Mouse (Mus musculus) liver, embryonic 13.5 days (tissue): ENCODE data around the gene Ccdc180. TPM values are rescaled to one million over a fixed set of nuclear protein-coding genes. Genes with fewer than 3 reads are reported as not detected.

Experiments used
- ATAC-seq: fragments of 200-750 bp; cut with Nextera tagmentation; 2 replicates; pipeline ENCODE4 v1.8.0; 2017; ENCODE audit warnings: low read depth, mild to moderate bottlenecking, moderate number of reproducible peaks, moderate library complexity
- DNase-seq: peaks from one replicate; pipeline ENCODE4 v3.0.0; 2022
- H3K27ac ChIP-seq: fragments of 300-500 bp; sonication (generic); 2 replicates; pipeline ENCODE4 v1.5.1; 2015; ENCODE audit warnings: moderate library complexity, mild to moderate bottlenecking, inconsistent platforms
- H3K27me3 ChIP-seq: fragments of 300-500 bp; sonication (generic); 2 replicates; pipeline ENCODE4 v1.6.1; 2015; ENCODE audit warnings: mild to moderate bottlenecking, inconsistent platforms
- H3K36me3 ChIP-seq: fragments of 300-500 bp; sonication (generic); 2 replicates; pipeline ENCODE4 v1.6.1; 2015; ENCODE audit warnings: mild to moderate bottlenecking, inconsistent platforms
- H3K4me1 ChIP-seq: fragments of 300-500 bp; sonication (generic); replicated peaks from 2 replicates; pipeline ENCODE4 v1.6.1; 2015; ENCODE audit warnings: inconsistent platforms
- H3K4me2 ChIP-seq: fragments of 300-500 bp; sonication (generic); 2 replicates; pipeline ENCODE4 v1.6.1; 2015; ENCODE audit warnings: inconsistent platforms, mild to moderate bottlenecking, moderate library complexity
- H3K4me3 ChIP-seq: fragments of 300-500 bp; sonication (generic); replicated peaks from 2 replicates; pipeline ENCODE4 v1.5.1; 2015; ENCODE audit warnings: mild to moderate bottlenecking, inconsistent platforms
- H3K9ac ChIP-seq: fragments of 300-500 bp; sonication (generic); 2 replicates; pipeline ENCODE4 v1.6.1; 2015; ENCODE audit warnings: mild to moderate bottlenecking, inconsistent platforms
- H3K9me3 ChIP-seq: fragments of 300-500 bp; sonication (generic); replicated peaks from 2 replicates; pipeline ENCODE4 v1.6.1; 2016; ENCODE audit warnings: inconsistent platforms
- WGBS: fragments of 180-500 bp; shearing (Covaris S2); methylation state at CpG from one replicate; pipeline ENCODE4 v1.1.7; 2015; ENCODE audit not compliant: insufficient replicate concordance; 5-methylcytosine and 5-hydroxymethylcytosine counted together
- polyA plus RNA-seq: library from polyadenylated mRNA; unstranded; fragments of >200 nt; fragmentation: Nextera tagmentation; extraction: Ambion mirVana; gene quantifications from 2 replicates; pipeline ENCODE4 v1.2.1, GENCODE M21; 2015

The Ccdc180 gene
- polyA plus RNA-seq, 1 experiment from 2014 or later = 0.07 TPM

DNA sequence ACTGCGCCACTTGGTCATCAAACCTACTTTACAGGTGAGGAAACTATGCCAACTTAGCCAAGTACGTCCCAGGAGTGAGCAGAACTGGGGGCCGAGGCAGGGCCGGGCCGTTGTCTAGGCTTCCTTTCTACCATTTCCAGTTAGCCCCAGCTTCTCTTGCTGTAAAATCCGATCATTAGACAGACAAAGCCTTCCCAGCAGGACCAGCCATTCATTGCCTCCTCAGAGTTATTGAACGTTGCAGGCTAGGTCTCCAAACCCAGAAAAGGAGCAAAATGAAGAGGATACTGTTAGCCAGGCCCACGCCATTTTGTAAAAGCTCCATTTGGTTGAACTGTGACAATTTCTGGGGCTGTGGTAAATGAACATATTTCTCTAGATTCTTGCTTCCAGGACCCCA, 22.7 kb upstream of the Ccdc180 start:
- no peaks in the 10 kb centered on the region for H3K4me1 ChIP-seq
- H3K9ac ChIP-seq = no peak overlapping the region
- no peak overlapping the region for H3K4me3 ChIP-seq
- no peaks in the 10 kb centered on the region for H3K9me3 ChIP-seq
- H3K4me2 ChIP-seq = no peak overlapping the region
- WGBS = 68% methylated on average over 8 of the region's 8 CpGs
- no peak for DNase-seq
- no peak for ATAC-seq
- H3K27ac ChIP-seq = no peak overlapping the region
- H3K36me3 ChIP-seq = no peaks in the 10 kb centered on the region
- 0 out of 2 replicates have a peak, but pooled peaks cover 4% of the 10 kb centered on the region for H3K27me3 ChIP-seq

DNA sequence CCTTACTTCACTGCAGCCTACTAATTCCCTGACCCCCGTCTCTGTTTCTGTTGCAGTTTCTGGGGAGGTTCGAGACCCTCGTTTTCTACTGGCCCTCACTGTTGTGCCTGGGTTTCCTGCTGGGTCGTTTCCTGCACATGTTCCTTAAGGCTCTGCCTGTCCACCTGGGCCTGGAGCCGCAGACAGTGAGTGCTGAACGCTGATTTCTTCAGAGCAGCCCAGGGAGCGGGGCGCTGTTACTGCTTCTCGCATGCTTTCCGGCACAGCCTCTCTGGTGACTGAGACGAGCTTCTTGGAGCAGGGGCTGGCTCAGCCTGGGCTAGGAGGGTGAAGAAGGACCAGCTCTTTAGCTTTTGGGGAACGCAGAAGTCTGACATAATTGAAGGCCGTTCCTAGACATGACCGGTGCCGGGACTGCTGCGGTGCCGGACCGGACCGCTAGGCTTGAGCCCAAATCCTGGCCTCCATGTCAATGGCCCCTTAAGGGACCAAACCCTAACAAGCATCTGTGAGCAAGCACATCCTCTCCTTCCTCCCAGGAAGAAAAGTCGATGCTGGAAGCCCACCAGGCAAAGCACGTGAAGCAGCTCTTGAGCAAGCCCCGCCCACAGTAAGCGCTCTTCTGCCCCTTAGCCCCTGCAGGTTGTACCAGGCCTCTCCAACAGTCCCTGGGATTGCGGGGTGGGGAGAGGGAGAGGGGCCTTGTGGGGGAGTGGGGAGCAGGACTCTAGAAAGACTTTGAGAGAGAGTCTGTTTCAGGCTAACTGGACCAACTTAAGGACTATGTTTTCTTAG, 20.9 kb upstream of the Ccdc180 start:
- DNase-seq (no peak), ATAC-seq (no peak)
- Histone ChIP-seq H3K4me1 (no peaks in the 10 kb centered on the region), H3K9ac (no peak overlapping the region), H3K4me3 (no peak overlapping the region), H3K27me3 (0 out of 2 replicates have a peak, but pooled peaks cover 4% of the 10 kb centered on the region), H3K36me3 (no peaks in the 10 kb centered on the region; the same call in 1 of the 2 replicates), H3K27ac (no peak overlapping the region), H3K4me2 (no peak overlapping the region), H3K9me3 (no peaks in the 10 kb centered on the region)
- 33% methylated on average over 24 of the region's 24 CpGs for WGBS

GRCm38 (mm10) chr4:45872147-45872546, 18.0 kb upstream of the Ccdc180 start:
- 0 out of 2 replicates have a peak, but pooled peaks cover 4% of the 10 kb centered on the region for H3K27me3 ChIP-seq
- H3K9ac ChIP-seq = no peak overlapping the region
- H3K36me3 ChIP-seq = peaks cover 12% of the 10 kb centered on the region
- ATAC-seq = no peak
- H3K4me3 ChIP-seq = no peak overlapping the region
- DNase-seq = no peak
- 100% methylated on average over 1 of the region's 2 CpGs for WGBS
- no peaks in the 10 kb centered on the region for H3K4me1 ChIP-seq
- H3K4me2 ChIP-seq = no peak overlapping the region
- peaks cover 7% of the 10 kb centered on the region; the same call in 1 of the 2 replicates for H3K9me3 ChIP-seq
- H3K27ac ChIP-seq = no peak overlapping the region

DNA sequence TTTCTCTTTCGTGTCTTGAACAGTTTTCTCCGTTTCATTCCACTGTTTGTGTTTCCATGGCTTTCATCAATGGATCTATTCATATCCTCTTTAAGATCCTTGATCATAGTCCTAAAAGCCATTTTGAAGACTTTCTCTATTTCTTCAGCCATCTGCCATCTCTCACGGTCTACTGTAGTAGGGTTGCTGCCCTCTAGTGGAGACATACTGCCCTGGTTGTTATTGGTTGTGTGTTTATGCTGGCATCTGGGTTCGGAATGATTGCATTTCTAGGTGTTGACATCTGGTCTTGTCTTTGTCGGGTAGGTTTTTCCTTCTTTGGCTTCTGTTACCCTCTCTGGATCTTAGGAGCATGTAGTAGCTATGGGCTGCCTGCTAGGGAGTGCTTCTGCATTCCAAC, 11.2 kb upstream of the Ccdc180 start:
- no peak overlapping the region for H3K9ac ChIP-seq
- no peak for ATAC-seq
- no peak overlapping the region for H3K4me2 ChIP-seq
- H3K36me3 ChIP-seq = peaks cover 12% of the 10 kb centered on the region
- no peaks in the 10 kb centered on the region for H3K27me3 ChIP-seq
- H3K4me3 ChIP-seq = no peak overlapping the region
- peaks cover 8% of the 10 kb centered on the region; the same call in 1 of the 2 replicates for H3K4me1 ChIP-seq
- H3K27ac ChIP-seq = no peak overlapping the region
- WGBS = 43% methylated on average over 5 of the region's 5 CpGs
- DNase-seq = no peak
- H3K9me3 ChIP-seq = peaks cover 7% of the 10 kb centered on the region; the same call in 1 of the 2 replicates

DNA sequence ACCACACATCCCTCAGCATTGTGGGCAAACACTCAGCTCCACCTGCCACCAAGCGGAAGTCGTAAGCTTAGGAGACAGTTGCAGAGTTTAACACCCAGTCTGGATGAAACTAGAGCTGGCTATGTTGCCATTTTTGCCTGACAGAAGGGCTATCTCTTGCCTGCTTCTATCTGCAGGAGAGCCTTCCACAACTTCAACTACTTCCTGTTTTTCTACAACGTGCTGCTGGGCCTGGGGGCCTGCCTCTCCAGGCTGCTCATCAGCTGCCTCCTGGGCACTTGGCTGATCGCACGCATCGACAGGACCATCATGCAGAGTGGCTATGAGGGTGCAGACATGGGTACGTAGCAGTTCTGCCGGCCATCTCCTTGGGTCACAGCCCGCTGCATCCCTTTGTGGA, 7.6 kb upstream of the Ccdc180 start:
- ATAC-seq (no peak), DNase-seq (no peak)
- H3K9me3 ChIP-seq = no peaks in the 10 kb centered on the region
- H3K36me3 ChIP-seq = no peaks in the 10 kb centered on the region
- H3K4me3 ChIP-seq = no peak overlapping the region
- peaks cover 8% of the 10 kb centered on the region; the same call in 1 of the 2 replicates for H3K4me1 ChIP-seq
- H3K9ac ChIP-seq = no peak overlapping the region
- H3K27me3 ChIP-seq = no peaks in the 10 kb centered on the region
- no peak overlapping the region for H3K27ac ChIP-seq
- 49% methylated on average over 9 of the region's 9 CpGs for WGBS
- H3K4me2 ChIP-seq = no peak overlapping the region

DNA sequence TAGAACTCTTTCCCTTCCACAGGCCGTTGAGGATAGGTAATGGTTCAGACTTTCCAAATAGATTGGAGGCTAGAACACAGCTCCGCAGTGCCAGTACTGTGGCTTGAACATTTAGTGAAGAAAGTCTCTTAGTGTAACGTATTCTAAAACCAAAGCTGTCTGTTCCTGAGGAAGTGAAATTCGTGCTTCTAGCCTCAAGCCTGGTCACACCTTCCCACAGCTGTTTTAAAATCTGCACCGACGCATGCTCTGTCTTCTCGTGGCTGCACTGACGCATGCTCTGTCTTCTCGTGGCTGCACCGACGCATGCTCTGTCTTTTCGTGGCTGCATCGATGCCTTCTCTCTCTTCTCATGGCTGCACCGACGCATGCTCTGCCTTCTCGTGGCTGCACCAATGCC, 6.9 kb upstream of the Ccdc180 start:
- 77% methylated on average over 16 of the region's 16 CpGs for WGBS
- DNase-seq (no peak), ATAC-seq (no peak)
- H3K4me3 ChIP-seq = no peak overlapping the region
- no peaks in the 10 kb centered on the region for H3K27me3 ChIP-seq
- H3K4me2 ChIP-seq = no peak overlapping the region
- peaks cover 8% of the 10 kb centered on the region; the same call in 1 of the 2 replicates for H3K4me1 ChIP-seq
- H3K27ac ChIP-seq = no peak overlapping the region
- no peaks in the 10 kb centered on the region for H3K9me3 ChIP-seq
- no peak overlapping the region for H3K9ac ChIP-seq
- no peaks in the 10 kb centered on the region for H3K36me3 ChIP-seq

- Histone ChIP-seq H3K27ac (no peak overlapping the region), H3K4me2 (no peak overlapping the region), H3K4me3 (no peak overlapping the region), H3K36me3 (no peaks in the 10 kb centered on the region), H3K27me3 (no peaks in the 10 kb centered on the region), H3K9me3 (no peaks in the 10 kb centered on the region), H3K4me1 (peaks cover 8% of the 10 kb centered on the region), H3K9ac (no peak overlapping the region)
- DNase-seq = no peak
- ATAC-seq = no peak
- WGBS = 64% methylated on average over 6 of the region's 6 CpGs
Measured at GRCm38 (mm10) chr4:45889487-45889886, 616 bp upstream of the Ccdc180 start.

- 15% methylated on average over 16 of the region's 16 CpGs for WGBS
- Histone ChIP-seq H3K27me3 (peaks cover 18% of the 10 kb centered on the region; the same call in 1 of the 2 replicates), H3K27ac (no peak overlapping the region), H3K9me3 (no peaks in the 10 kb centered on the region), H3K4me2 (no peak overlapping the region), H3K4me1 (no peaks in the 10 kb centered on the region), H3K4me3 (no peak overlapping the region), H3K9ac (no peak overlapping the region), H3K36me3 (no peaks in the 10 kb centered on the region)
- ATAC-seq = no peak
- DNase-seq = no peak
Measured at GRCm38 (mm10) chr4:45896425-45897081, 6.5 kb downstream of the Ccdc180 start.

- no peak overlapping the region for H3K9ac ChIP-seq
- H3K4me2 ChIP-seq = no peak overlapping the region
- H3K9me3 ChIP-seq = no peaks in the 10 kb centered on the region
- DNase-seq (no peak), ATAC-seq (no peak)
- no peak overlapping the region for H3K4me3 ChIP-seq
- peaks cover 18% of the 10 kb centered on the region; the same call in 1 of the 2 replicates for H3K27me3 ChIP-seq
- no peak overlapping the region for H3K27ac ChIP-seq
- no peaks in the 10 kb centered on the region for H3K4me1 ChIP-seq
- no peaks in the 10 kb centered on the region for H3K36me3 ChIP-seq
- 25% methylated on average over 5 of the region's 5 CpGs for whole genome bisulfite sequencing
Measured at GRCm38 (mm10) chr4:45898413-45898812, 8.3 kb downstream of the Ccdc180 start.

- DNase-seq (no peak), ATAC-seq (no peak)
- no peaks in the 10 kb centered on the region for H3K36me3 ChIP-seq
- H3K27me3 ChIP-seq = no peaks in the 10 kb centered on the region
- no peak overlapping the region for H3K4me2 ChIP-seq
- no peak overlapping the region for H3K27ac ChIP-seq
- no peak overlapping the region for H3K4me3 ChIP-seq
- no peaks in the 10 kb centered on the region for H3K9me3 ChIP-seq
- H3K9ac ChIP-seq = no peak overlapping the region
- no peaks in the 10 kb centered on the region for H3K4me1 ChIP-seq
- WGBS = 77% methylated on average over 13 of the region's 13 CpGs
Measured at GRCm38 (mm10) chr4:45909256-45909655, 19.2 kb downstream of the Ccdc180 start.

GRCm38 (mm10) chr4:45909924-45910323, 19.8 kb downstream of the Ccdc180 start:
- DNase-seq = no peak
- ATAC-seq = no peak
- 51% methylated on average over 4 of the region's 4 CpGs for WGBS
- Histone ChIP-seq H3K9ac (no peak overlapping the region), H3K27ac (no peak overlapping the region), H3K36me3 (no peaks in the 10 kb centered on the region), H3K27me3 (no peaks in the 10 kb centered on the region), H3K4me1 (no peaks in the 10 kb centered on the region), H3K4me2 (no peak overlapping the region), H3K9me3 (no peaks in the 10 kb centered on the region), H3K4me3 (no peak overlapping the region)
